Mouse (Mus musculus) midbrain, embryonic 10.5 days (tissue): ENCODE results near the gene Tmem82. TPM values are rescaled to one million over a fixed set of nuclear protein-coding genes. Genes with fewer than 3 reads are reported as not detected.
"Not testable (repeated sequence)": the region's sequence is repeated elsewhere in the genome, so short reads cannot be mapped to it uniquely, and the experiment has no call there.

Source experiments
- DNase-seq: peaks from one replicate; pipeline ENCODE4 v3.0.0-alpha.2; 2017; ENCODE audit warnings: low spot score
- H3K27ac ChIP-seq: fragments of 300-500 bp; sonication (generic); replicated peaks from 2 replicates; pipeline ENCODE4 v1.5.1; 2016; ENCODE audit warnings: mild to moderate bottlenecking
- H3K27me3 ChIP-seq: fragments of 300-500 bp; sonication (generic); 2 replicates; pipeline ENCODE4 v1.6.1; 2016; ENCODE audit warnings: low read depth, mild to moderate bottlenecking; ENCODE audit not compliant: poor library complexity, severe bottlenecking
- H3K36me3 ChIP-seq: fragments of 300-500 bp; sonication (generic); 2 replicates; pipeline ENCODE4 v1.6.1; 2016; ENCODE audit warnings: mild to moderate bottlenecking, moderate library complexity
- H3K4me1 ChIP-seq: fragments of 300-500 bp; sonication (generic); 2 replicates; pipeline ENCODE4 v1.6.1; 2016
- H3K4me3 ChIP-seq: fragments of 300-500 bp; sonication (generic); 2 replicates; pipeline ENCODE4 v1.5.1; 2016; ENCODE audit warnings: mild to moderate bottlenecking, moderate library complexity
- H3K9me3 ChIP-seq: fragments of 300-500 bp; sonication (generic); replicated peaks from 2 replicates; pipeline ENCODE4 v1.6.1; 2016; ENCODE audit warnings: mild to moderate bottlenecking
- whole genome bisulfite sequencing: fragments of 180-500 bp; shearing (Covaris S2); methylation state at CpG from one replicate; pipeline ENCODE4 v1.1.7; 2016; 5-methylcytosine and 5-hydroxymethylcytosine counted together
- polyA plus RNA-seq: library from polyadenylated mRNA; unstranded; fragments of >200 nt; fragmentation: Nextera tagmentation; extraction: Ambion mirVana; gene quantifications from 2 replicates; pipeline ENCODE4 v1.2.1, GENCODE M21; 2016

The Tmem82 gene
- polyA plus RNA-seq, 1 experiment from 2014 or later = 1.3 TPM

DNA sequence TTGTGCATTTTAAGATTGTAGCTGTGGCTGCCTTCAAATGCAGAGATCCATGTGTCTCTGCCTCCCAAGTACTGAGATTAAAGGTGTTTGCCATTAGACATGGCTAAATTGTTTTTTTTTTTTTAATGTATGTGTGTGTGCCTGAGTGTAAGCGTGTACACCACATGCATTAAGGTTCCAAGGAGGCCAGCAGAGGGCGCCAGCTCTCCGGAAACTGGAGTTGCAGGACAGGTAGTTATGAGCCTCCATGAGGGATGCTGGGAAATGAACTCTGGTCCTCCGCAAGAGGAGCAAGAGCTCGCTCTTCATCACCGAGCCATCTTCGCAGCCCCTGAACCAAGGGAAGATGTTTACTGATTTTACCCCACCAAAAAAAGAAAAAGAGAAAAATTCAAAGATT lies 41.6 kb downstream of the Tmem82 start:
- WGBS = 95% methylated on average over 7 of the region's 7 CpGs
- DNase-seq = no peak

DNA sequence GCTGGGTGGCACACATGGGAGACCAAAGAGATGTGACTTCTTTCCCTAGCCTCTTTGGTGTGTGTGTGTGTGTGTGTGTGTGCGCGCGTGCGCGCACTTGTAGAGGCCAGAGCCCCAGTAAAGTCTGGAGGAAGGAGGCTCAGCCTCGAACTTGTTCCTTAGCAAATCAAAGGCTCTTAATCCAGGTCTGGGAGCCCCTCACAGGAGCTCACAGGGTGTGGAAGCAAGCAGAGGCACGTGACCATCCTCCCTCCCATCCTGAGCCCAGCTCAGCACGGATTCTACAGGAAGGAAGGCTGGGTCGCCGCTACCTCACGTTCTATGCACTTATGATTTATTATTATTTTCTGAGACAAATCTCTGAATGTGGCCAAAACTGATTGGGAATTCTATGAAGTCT lies 42.0 kb downstream of the Tmem82 start:
- H3K4me1 ChIP-seq = peaks cover under 1% of the 10 kb centered on the region; the same call in 1 of the 2 replicates
- H3K27me3 ChIP-seq = no peaks in the 10 kb centered on the region
- no peak for DNase-seq
- H3K36me3 ChIP-seq = peaks cover 8% of the 10 kb centered on the region; the same call in 1 of the 2 replicates
- WGBS = 87% methylated on average over 11 of the region's 11 CpGs
- H3K27ac ChIP-seq = no peak overlapping the region
- H3K9me3 ChIP-seq = no peaks in the 10 kb centered on the region
- no peak overlapping the region for H3K4me3 ChIP-seq

More for the DNA sequence above, 41.6 kb downstream of the Tmem82 start:
- no peak overlapping the region for H3K27ac ChIP-seq
- no peak overlapping the region for H3K4me3 ChIP-seq
- no peaks in the 10 kb centered on the region for H3K4me1 ChIP-seq
- H3K36me3 ChIP-seq = peaks cover 8% of the 10 kb centered on the region; the same call in 1 of the 2 replicates
- no peaks in the 10 kb centered on the region for H3K27me3 ChIP-seq
- no peaks in the 10 kb centered on the region for H3K9me3 ChIP-seq

DNA sequence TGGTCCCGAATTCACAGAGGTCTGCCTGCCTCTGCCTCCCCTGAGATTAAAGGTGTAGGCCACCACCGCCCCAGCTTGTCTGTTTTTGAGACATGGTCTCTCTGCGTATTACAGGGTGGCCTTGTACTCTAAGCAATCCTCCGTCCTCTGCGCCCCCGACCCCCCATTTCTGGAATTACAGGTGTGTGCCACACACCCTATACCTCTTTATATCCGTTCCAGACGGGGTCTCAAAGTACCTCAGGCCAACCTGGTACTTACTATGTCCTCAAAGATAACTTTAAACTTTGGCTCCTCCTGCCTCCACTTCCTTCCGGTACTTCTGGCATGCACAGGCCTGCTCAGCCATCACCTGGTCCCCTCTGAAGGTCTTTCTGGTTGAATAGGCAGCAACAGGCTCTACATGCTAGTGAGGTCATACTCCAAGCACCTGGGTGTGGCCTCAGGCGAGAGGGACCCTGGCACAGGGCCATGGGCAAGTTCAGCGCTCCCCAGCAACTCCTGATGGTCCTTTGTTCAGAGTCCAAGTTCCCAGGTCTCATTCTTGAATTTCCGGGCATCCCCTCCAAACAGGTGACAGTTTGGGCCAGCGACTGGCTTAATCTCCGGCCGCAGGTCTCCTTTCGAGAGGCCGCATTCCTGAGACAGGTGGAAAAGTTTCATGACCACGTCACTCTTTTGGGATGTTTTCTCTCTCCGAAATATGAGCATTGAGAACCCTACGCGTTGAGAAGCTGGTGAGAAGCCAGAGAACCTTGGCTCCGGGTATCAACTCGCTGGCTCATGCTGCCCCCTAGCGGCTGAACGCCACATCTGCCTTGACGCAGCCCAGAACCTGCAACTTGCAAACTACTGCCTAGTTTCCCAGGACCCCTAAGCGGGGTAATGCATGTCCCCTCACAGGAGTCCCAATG lies 43.4 kb downstream of the Tmem82 start:
- DNase-seq = peak; percentile 84
- H3K27ac ChIP-seq = no peak overlapping the region
- WGBS = 44% methylated on average over 27 of the region's 27 CpGs
- no peaks in the 10 kb centered on the region for H3K9me3 ChIP-seq
- no peaks in the 10 kb centered on the region for H3K27me3 ChIP-seq
- H3K36me3 ChIP-seq = 0 out of 2 replicates have a peak, but pooled peaks cover 5% of the 10 kb centered on the region
- no peak overlapping the region for H3K4me3 ChIP-seq
- peaks cover 2% of the 10 kb centered on the region; the same call in 1 of the 2 replicates for H3K4me1 ChIP-seq

DNA sequence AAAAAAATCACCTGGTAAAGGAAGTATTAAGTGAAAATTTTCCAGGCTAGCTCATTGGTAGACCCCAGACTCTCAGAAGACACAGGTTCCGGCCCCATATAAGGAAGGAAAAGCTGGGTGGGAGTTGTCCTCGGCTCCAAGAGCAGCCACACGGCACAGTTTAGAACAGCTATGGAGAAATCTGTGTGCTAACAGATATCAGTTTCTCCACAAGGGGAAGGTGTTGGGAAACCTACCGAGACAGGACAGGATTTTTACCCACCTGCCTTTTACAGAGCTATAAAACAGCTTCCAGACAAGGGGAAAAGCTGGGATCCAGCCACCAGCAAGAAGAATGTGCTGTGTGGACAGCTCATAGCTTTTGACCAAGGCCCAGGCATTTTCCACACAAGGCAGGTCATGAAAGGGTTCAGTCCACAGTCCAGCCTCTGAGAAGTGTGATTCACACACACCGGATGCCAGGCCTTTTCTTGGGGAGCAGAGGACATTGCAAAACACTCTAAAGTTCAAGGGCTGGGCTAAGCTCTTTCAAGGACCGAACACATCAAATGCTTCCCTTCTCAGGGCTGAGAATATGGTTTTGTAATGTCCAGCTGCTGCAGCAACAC lies 45.0 kb downstream of the Tmem82 start:
- 82% methylated on average over 6 of the region's 6 CpGs for WGBS
- DNase-seq = no peak
- Histone ChIP-seq H3K4me3 (no peak overlapping the region), H3K36me3 (0 out of 2 replicates have a peak, but pooled peaks cover 5% of the 10 kb centered on the region), H3K4me1 (peaks cover 2% of the 10 kb centered on the region; the same call in 1 of the 2 replicates), H3K27me3 (no peaks in the 10 kb centered on the region), H3K9me3 (no peaks in the 10 kb centered on the region), H3K27ac (no peak overlapping the region)

DNA sequence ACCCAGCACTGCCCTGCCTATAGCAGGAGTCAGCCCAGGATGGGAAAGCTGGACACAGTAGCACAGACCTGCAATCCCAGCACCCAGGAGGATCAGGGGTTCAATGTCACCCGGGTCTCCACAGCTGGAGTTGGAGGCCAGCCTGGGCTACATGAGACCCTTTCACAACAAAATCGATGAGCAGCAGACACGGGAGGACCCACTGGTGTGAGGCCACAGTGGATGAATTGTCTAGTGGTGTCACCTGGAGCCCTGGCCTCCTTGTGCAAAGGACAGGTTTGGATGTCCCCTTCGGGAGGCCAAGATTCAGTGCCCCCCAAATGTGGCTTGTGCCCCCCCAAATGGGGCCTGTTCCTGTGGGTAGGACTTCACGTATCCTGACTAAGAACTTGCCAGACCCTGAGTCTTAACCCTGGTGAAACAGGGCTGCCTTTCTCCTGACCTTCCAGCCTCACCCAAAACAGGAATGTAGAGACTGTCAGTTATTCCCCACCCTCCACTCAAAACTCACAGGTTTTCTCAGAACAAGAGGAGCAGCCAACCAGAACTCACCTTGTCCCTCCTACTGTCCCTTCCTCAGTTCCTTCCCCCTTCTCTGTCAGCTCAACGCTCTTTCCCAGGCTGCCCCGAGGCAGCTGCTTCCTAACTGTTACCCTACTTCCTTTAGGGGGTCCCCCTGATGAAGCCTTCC lies 45.6 kb downstream of the Tmem82 start:
- 77% methylated on average over 7 of the region's 7 CpGs for WGBS
- DNase-seq = no peak
- peaks cover 2% of the 10 kb centered on the region; the same call in 1 of the 2 replicates for H3K4me1 ChIP-seq
- no peak overlapping the region for H3K4me3 ChIP-seq
- no peaks in the 10 kb centered on the region for H3K27me3 ChIP-seq
- H3K9me3 ChIP-seq = no peaks in the 10 kb centered on the region
- H3K36me3 ChIP-seq = 0 out of 2 replicates have a peak, but pooled peaks cover 5% of the 10 kb centered on the region
- no peak overlapping the region for H3K27ac ChIP-seq

DNA sequence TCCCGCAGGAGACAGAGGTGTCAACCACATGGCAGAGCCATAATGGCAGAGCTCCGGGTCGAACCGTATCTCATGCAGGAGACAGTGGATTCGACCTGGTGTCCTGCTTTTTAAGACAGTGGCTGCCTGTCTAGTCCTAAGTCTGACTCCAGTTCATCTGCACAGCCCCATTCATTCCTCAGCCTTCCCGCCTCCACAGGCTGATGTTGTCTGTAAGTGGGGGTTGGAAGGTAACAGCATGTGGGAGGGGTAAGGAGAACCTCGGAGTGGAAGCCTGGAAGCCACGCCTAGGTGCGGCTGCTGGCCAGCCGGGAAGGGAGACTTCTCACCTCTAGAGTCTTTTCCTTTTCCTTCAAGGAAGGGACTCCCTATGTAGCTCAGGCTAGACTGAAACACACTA lies 46.5 kb downstream of the Tmem82 start:
- WGBS = 74% methylated on average over 10 of the region's 10 CpGs
- H3K9me3 ChIP-seq = no peaks in the 10 kb centered on the region
- H3K4me1 ChIP-seq = peaks cover 2% of the 10 kb centered on the region; the same call in 1 of the 2 replicates
- no peak overlapping the region for H3K4me3 ChIP-seq
- DNase-seq = no peak
- no peaks in the 10 kb centered on the region for H3K27me3 ChIP-seq
- H3K36me3 ChIP-seq = no peaks in the 10 kb centered on the region
- H3K27ac ChIP-seq = no peak overlapping the region

DNA sequence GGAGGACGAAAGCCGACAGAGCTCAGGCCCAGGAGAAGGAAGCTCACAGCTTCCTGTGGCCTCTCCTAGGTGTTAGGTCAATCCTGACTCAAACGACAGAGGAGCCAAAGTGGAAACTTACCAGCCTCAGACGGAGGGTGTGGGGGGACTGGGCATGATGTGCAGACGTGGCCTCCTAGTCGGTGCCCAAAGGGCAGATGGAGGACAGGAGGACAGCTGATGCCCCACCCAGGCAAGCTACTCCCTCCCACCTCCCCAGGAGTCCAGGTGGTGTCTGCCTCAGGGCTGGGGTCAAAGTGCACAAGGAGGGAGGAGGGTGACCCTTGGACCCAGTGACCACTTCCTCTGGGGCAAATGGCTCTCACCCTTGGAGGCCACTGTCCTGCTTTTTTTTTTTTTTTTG lies 47.1 kb downstream of the Tmem82 start:
- no peak overlapping the region for H3K4me3 ChIP-seq
- H3K4me1 ChIP-seq = peaks cover 2% of the 10 kb centered on the region; the same call in 1 of the 2 replicates
- no peaks in the 10 kb centered on the region for H3K9me3 ChIP-seq
- no peaks in the 10 kb centered on the region for H3K27me3 ChIP-seq
- 67% methylated on average over 6 of the region's 6 CpGs for WGBS
- H3K27ac ChIP-seq = no peak overlapping the region
- no peak for DNase-seq
- H3K36me3 ChIP-seq = no peaks in the 10 kb centered on the region

DNA sequence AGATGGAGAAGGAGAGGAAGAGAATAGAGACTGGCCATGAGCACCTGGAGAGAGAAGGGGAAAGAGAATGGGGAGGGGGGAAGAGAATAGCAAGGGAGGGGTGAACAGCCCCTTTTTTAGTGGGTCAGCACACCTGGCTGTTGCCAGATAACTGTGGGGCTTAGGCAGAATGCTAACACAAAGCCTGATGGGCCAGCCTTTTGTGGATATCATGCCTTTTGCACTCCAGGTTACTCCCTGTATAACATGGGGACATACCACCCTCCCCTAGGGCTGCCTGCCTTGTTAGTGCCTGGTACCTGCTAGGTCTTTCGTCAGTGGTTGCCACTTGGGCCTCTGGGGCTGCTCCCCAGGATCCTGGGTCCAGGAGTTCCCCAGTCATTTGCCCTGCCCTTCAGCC lies 47.6 kb downstream of the Tmem82 start:
- no peaks in the 10 kb centered on the region for H3K36me3 ChIP-seq
- DNase-seq = no peak
- no peaks in the 10 kb centered on the region for H3K9me3 ChIP-seq
- no peak overlapping the region for H3K4me3 ChIP-seq
- H3K4me1 ChIP-seq = peaks cover 2% of the 10 kb centered on the region; the same call in 1 of the 2 replicates
- H3K27ac ChIP-seq = no peak overlapping the region
- WGBS = 92% methylated on average over 1 of the region's 1 CpGs
- no peaks in the 10 kb centered on the region for H3K27me3 ChIP-seq

DNA sequence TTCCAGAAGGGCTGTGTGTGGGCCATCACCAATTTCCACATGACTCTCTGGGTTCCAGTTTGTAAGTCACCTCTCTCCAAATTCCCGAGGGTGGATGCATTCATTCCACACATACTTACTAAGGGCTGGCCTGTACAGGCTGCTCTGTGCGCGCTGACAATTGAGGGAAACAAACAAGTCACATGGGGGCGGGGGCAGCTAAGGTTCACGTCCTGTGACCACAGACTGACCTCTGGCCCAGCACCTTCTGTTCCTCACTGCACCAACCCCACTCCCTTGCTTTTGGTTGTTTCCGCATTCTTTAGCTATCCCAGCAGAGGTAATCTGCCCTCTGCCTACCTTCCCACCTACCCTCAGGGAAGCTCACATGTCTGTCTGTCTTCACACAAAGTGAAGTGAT lies 48.4 kb downstream of the Tmem82 start:
- Histone ChIP-seq H3K4me3 (no peak overlapping the region), H3K27me3 (no peaks in the 10 kb centered on the region), H3K36me3 (no peaks in the 10 kb centered on the region), H3K9me3 (no peaks in the 10 kb centered on the region), H3K4me1 (peaks cover 9% of the 10 kb centered on the region), H3K27ac (no peak overlapping the region)
- WGBS = 68% methylated on average over 6 of the region's 6 CpGs
- no peak for DNase-seq

DNA sequence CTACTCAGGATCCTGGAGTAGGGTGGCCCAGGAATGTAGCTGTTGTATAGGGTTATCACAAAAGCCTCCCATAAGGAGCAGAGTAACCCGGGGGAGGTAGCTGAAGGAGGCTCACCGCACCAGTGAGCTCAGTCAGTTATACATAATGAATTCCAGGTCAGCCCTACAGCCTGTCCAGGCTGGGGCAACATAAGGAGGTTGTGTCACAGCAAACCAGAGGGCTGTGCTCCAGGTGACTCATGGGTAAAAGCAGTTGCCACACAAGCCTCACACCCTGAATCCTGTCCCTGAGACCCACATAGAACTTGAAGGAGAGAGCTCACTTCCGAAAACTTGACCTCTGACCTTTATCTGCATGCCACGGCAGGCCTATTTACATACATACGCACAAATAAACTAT lies 49.5 kb downstream of the Tmem82 start:
- WGBS = 88% methylated on average over 5 of the region's 5 CpGs
- H3K36me3 ChIP-seq = no peaks in the 10 kb centered on the region
- no peak overlapping the region for H3K4me3 ChIP-seq
- no peaks in the 10 kb centered on the region for H3K9me3 ChIP-seq
- peaks cover 9% of the 10 kb centered on the region for H3K4me1 ChIP-seq
- H3K27ac ChIP-seq = no peak overlapping the region
- no peak for DNase-seq
- H3K27me3 ChIP-seq = no peaks in the 10 kb centered on the region

DNA sequence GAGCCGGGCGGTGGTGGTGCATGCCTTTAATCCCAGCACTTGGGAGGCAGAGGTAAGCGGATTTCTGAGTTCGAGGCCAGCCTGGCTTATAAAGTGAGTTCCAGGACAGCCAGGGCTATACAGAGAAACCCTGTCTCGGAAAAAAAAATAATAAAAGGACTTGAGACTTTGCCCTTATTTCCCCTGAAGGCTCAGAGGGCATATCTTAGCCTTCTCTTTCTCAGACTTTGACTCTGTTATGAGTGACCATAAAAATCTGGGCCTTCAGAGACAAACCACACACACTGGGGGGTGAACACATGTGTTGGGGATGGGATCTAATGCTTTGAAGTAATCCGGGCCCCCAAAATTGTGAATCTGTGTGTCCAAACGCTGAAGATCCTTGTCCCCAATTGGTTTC lies 51.3 kb downstream of the Tmem82 start:
- not testable (repeated sequence) for H3K36me3 ChIP-seq, DNase-seq, H3K4me3 ChIP-seq, H3K27me3 ChIP-seq, H3K27ac ChIP-seq, H3K4me1 ChIP-seq, H3K9me3 ChIP-seq
- 87% methylated on average over 7 of the region's 7 CpGs for WGBS

DNA sequence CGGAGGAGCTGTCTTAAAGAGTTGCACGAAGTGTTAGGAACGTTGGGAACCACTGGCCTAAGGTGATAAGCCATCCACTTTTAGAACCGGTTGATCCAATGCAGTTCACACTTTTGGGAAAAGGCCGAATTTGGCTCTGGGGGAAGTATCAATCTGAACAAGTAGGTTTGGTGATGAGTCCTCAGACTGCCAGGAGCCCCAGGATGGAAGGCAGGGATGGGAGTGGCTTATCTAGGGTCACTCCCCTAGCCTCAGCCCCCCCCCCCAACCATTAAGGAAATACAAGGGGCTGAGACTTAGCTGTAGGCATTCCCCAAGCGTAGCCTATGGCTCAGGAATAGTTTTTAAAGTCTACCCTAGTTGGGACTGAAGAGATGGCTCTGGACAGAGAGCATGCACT lies 52.2 kb downstream of the Tmem82 start:
- no peak for DNase-seq
- no peaks in the 10 kb centered on the region for H3K36me3 ChIP-seq
- H3K4me1 ChIP-seq = peaks cover 7% of the 10 kb centered on the region
- H3K9me3 ChIP-seq = no peaks in the 10 kb centered on the region
- no peak overlapping the region for H3K4me3 ChIP-seq
- H3K27me3 ChIP-seq = no peaks in the 10 kb centered on the region
- H3K27ac ChIP-seq = no peak overlapping the region
- 86% methylated on average over 6 of the region's 6 CpGs for WGBS
